Mouse (Mus musculus) liver, postnatal 0 days (tissue): Measurements from ENCODE around the gene Ikzf3.

ENCODE experiments used
- CTCF ChIP-seq: sonication (generic); IDR thresholded peaks from 2 replicates; pipeline ENCODE4 v1.5.1; 2016; ENCODE audit warnings: antibody characterized with exemption, low read depth
- EP300 ChIP-seq: IDR thresholded peaks from 2 replicates; pipeline ENCODE4 v1.6.1; 2016; ENCODE audit warnings: antibody characterized with exemption, low read depth, mild to moderate bottlenecking

- TF ChIP-seq CTCF: no peak
- no peak for TF ChIP-seq EP300
These were observed 18.1 kb upstream of the Ikzf3 start for GRCm38 (mm10) chr11:98563921-98564414.
